Mouse (Mus musculus): Measurements from ENCODE around the gene Rbfox3. TPM values are rescaled to one million over a fixed set of nuclear protein-coding genes. Genes with fewer than 3 reads are reported as not detected.

Gene Rbfox3
- polyA plus RNA-seq, 1 experiment: not detected

GRCm38 (mm10) chr11:118710035-118710434, 201.4 kb downstream of the Rbfox3 start:
- WGBS: 82% methylated on average over 5 of the region's 5 CpGs
- TF ChIP-seq POLR2A (IDR thresholded peaks at IDR 0.05; ENCODE audit: borderline replicate concordance, control insufficient read depth, low read depth, low read length) (no peak), CTCF (IDR thresholded peaks at IDR 0.05; ENCODE audit: control insufficient read depth, insufficient read depth, low read length) (no peak)
- Histone ChIP-seq H3K27ac (ENCODE audit: control insufficient read depth, insufficient read depth, low read depth, low read length, poor library complexity) (no peak overlapping the region), H3K4me1 (ENCODE audit: control insufficient read depth, insufficient read depth, low read length) (no peaks in the 10 kb centered on the region), H3K4me3 (replicated peaks; ENCODE audit: control insufficient read depth, low read depth, low read length) (no peak overlapping the region)

- Histone ChIP-seq H3K27ac (ENCODE audit: control insufficient read depth, insufficient read depth, low read depth, low read length, poor library complexity) (no peak overlapping the region), H3K4me1 (ENCODE audit: control insufficient read depth, insufficient read depth, low read length) (peaks cover 2% of the 10 kb centered on the region; the same call in 1 of the 2 replicates), H3K4me3 (replicated peaks; ENCODE audit: control insufficient read depth, low read depth, low read length) (no peak overlapping the region)
- 49% methylated on average over 16 of the region's 16 CpGs for WGBS
- no peak for TF ChIP-seq POLR2A (IDR thresholded peaks at IDR 0.05; ENCODE audit: borderline replicate concordance, control insufficient read depth, low read depth, low read length)
- TF ChIP-seq CTCF (IDR thresholded peaks at IDR 0.05; ENCODE audit: control insufficient read depth, insufficient read depth, low read length): no peak
Measured at GRCm38 (mm10) chr11:118696226-118696930, 215.0 kb downstream of the Rbfox3 start.

GRCm38 (mm10) chr11:118693276-118693675, 218.1 kb downstream of the Rbfox3 start:
- WGBS: 76% methylated on average over 7 of the region's 7 CpGs
- Histone ChIP-seq H3K27ac (ENCODE audit: control insufficient read depth, insufficient read depth, low read depth, low read length, poor library complexity) (no peak overlapping the region), H3K4me1 (ENCODE audit: control insufficient read depth, insufficient read depth, low read length) (peaks cover 1% of the 10 kb centered on the region; the same call in 1 of the 2 replicates), H3K4me3 (replicated peaks; ENCODE audit: control insufficient read depth, low read depth, low read length) (no peak overlapping the region)
- TF ChIP-seq POLR2A (IDR thresholded peaks at IDR 0.05; ENCODE audit: borderline replicate concordance, control insufficient read depth, low read depth, low read length) (no peak), CTCF (IDR thresholded peaks at IDR 0.05; ENCODE audit: control insufficient read depth, insufficient read depth, low read length) (no peak)

GRCm38 (mm10) chr11:118690262-118690661, 221.1 kb downstream of the Rbfox3 start:
- WGBS: 81% methylated on average over 8 of the region's 8 CpGs
- H3K4me1 ChIP-seq (ENCODE audit: control insufficient read depth, insufficient read depth, low read length): no peaks in the 10 kb centered on the region
- H3K27ac ChIP-seq (ENCODE audit: control insufficient read depth, insufficient read depth, low read depth, low read length, poor library complexity): no peak overlapping the region
- H3K4me3 ChIP-seq (replicated peaks; ENCODE audit: control insufficient read depth, low read depth, low read length): no peak overlapping the region
- no peak for TF ChIP-seq CTCF (IDR thresholded peaks at IDR 0.05; ENCODE audit: control insufficient read depth, insufficient read depth, low read length)

- WGBS: 9% methylated on average over 16 of the region's 16 CpGs
- H3K4me3 ChIP-seq (replicated peaks; ENCODE audit: control insufficient read depth, low read depth, low read length): no peak overlapping the region
- H3K4me1 ChIP-seq (ENCODE audit: control insufficient read depth, insufficient read depth, low read length): no peaks in the 10 kb centered on the region
- TF ChIP-seq POLR2A (IDR thresholded peaks at IDR 0.05; ENCODE audit: borderline replicate concordance, control insufficient read depth, low read depth, low read length) (no peak), CTCF (IDR thresholded peaks at IDR 0.05; ENCODE audit: control insufficient read depth, insufficient read depth, low read length) (no peak)
- H3K27ac ChIP-seq (ENCODE audit: control insufficient read depth, insufficient read depth, low read depth, low read length, poor library complexity): no peak overlapping the region
Measured at GRCm38 (mm10) chr11:118685397-118685796, 226.0 kb downstream of the Rbfox3 start.

- TF ChIP-seq CTCF (IDR thresholded peaks at IDR 0.05; ENCODE audit: control insufficient read depth, insufficient read depth, low read length): no peak
- no peak for TF ChIP-seq POLR2A (IDR thresholded peaks at IDR 0.05; ENCODE audit: borderline replicate concordance, control insufficient read depth, low read depth, low read length)
- H3K4me1 ChIP-seq (ENCODE audit: control insufficient read depth, insufficient read depth, low read length): no peaks in the 10 kb centered on the region
- no peak overlapping the region for H3K27ac ChIP-seq (ENCODE audit: control insufficient read depth, insufficient read depth, low read depth, low read length, poor library complexity)
- WGBS: 57% methylated on average over 4 of the region's 4 CpGs
- H3K4me3 ChIP-seq (replicated peaks; ENCODE audit: control insufficient read depth, low read depth, low read length): no peak overlapping the region
Measured at GRCm38 (mm10) chr11:118684665-118685064, 226.7 kb downstream of the Rbfox3 start.

GRCm38 (mm10) chr11:118680699-118681098, 230.7 kb downstream of the Rbfox3 start:
- WGBS: 78% methylated on average over 10 of the region's 10 CpGs
- TF ChIP-seq CTCF (IDR thresholded peaks at IDR 0.05; ENCODE audit: control insufficient read depth, insufficient read depth, low read length): no peak
- no peak for TF ChIP-seq POLR2A (IDR thresholded peaks at IDR 0.05; ENCODE audit: borderline replicate concordance, control insufficient read depth, low read depth, low read length)
- Histone ChIP-seq H3K4me1 (ENCODE audit: control insufficient read depth, insufficient read depth, low read length) (no peaks in the 10 kb centered on the region), H3K27ac (ENCODE audit: control insufficient read depth, insufficient read depth, low read depth, low read length, poor library complexity) (no peak overlapping the region), H3K4me3 (replicated peaks; ENCODE audit: control insufficient read depth, low read depth, low read length) (no peak overlapping the region)

- TF ChIP-seq CTCF (IDR thresholded peaks at IDR 0.05; ENCODE audit: control insufficient read depth, insufficient read depth, low read length) (no peak), POLR2A (IDR thresholded peaks at IDR 0.05; ENCODE audit: borderline replicate concordance, control insufficient read depth, low read depth, low read length) (no peak)
- 77% methylated on average over 24 of the region's 24 CpGs for WGBS
- Histone ChIP-seq H3K27ac (ENCODE audit: control insufficient read depth, insufficient read depth, low read depth, low read length, poor library complexity) (no peak overlapping the region), H3K4me3 (replicated peaks; ENCODE audit: control insufficient read depth, low read depth, low read length) (no peak overlapping the region), H3K4me1 (ENCODE audit: control insufficient read depth, insufficient read depth, low read length) (no peaks in the 10 kb centered on the region)
Measured at GRCm38 (mm10) chr11:118679736-118680410, 231.5 kb downstream of the Rbfox3 start.
